In genomic region chr4:151813711-151814110, GRCm38 (mm10) we compare ENCODE assay signal across 25 mouse cellular contexts.
"Had no signal": no experiment of that assay in that cellular context is flagged by ENCODE, and none has a peak within 500 bp of the region (broad histone marks: within the 10 kb centered on the region; RNA-seq: fewer than 3 reads in every experiment).

No protein-coding gene starts in this region.

- H3K27ac ChIP-seq: heart, embryonic 10.5 days; hindbrain, embryonic 10.5 days; hindbrain, embryonic 12.5 days; hindbrain, embryonic 14.5 days; intestine, embryonic 15.5 days; kidney, embryonic 15.5 days; kidney, postnatal 0 days; layer of hippocampus, adult 2 months; limb, embryonic 12.5 days; liver, embryonic 12.5 days had no signal

- DNase-seq: gastrocnemius, postnatal 14 days; gastrocnemius, postnatal 36 days; heart, adult 18-20 months; heart, postnatal 10 days; heart, postnatal 4 days; kidney, adult 18-20 months; kidney, adult 8-10 months; kidney, postnatal 14 days; kidney, postnatal 36 days; left cerebral cortex, postnatal 4 days; liver had no signal

- H3K9me3 ChIP-seq: heart, embryonic 10.5 days; heart, embryonic 12.5 days; hindbrain, embryonic 10.5 days; hindbrain, embryonic 12.5 days; intestine, embryonic 15.5 days; kidney, embryonic 15.5 days; limb, embryonic 12.5 days; liver, embryonic 12.5 days had no signal

- H3K4me1 ChIP-seq: intestine, embryonic 15.5 days had no signal

- H3K36me3 ChIP-seq: heart, embryonic 10.5 days; heart, embryonic 12.5 days; hindbrain, embryonic 10.5 days; hindbrain, embryonic 12.5 days; intestine, embryonic 15.5 days; kidney, embryonic 15.5 days; limb, embryonic 12.5 days had no signal

- H3K27me3 ChIP-seq: heart, embryonic 12.5 days; hindbrain, embryonic 12.5 days; intestine, embryonic 15.5 days; kidney, embryonic 15.5 days; limb, embryonic 12.5 days; liver, embryonic 12.5 days had no signal

- ATAC-seq: hindbrain, embryonic 16.5 days; inflammation-experienced regulatory T-cells, adult 6 months; intestine, embryonic 15.5 days; intestine, postnatal 0 days; liver, embryonic 12.5 days had no signal

- H3K4me3 ChIP-seq: heart, embryonic 10.5 days; heart, embryonic 12.5 days; hindbrain, embryonic 10.5 days; hindbrain, embryonic 12.5 days; intestine, embryonic 15.5 days; kidney, embryonic 15.5 days; layer of hippocampus, adult 2 months; limb, embryonic 12.5 days; liver, embryonic 12.5 days had no signal
